Mouse (Mus musculus) thymus, postnatal 4 days (tissue): ENCODE measurements around the gene Kcnk5.

ENCODE experiments used
- DNase-seq: peaks from one replicate; pipeline ENCODE4 v3.0.0; 2021

Gene Kcnk5

DNA sequence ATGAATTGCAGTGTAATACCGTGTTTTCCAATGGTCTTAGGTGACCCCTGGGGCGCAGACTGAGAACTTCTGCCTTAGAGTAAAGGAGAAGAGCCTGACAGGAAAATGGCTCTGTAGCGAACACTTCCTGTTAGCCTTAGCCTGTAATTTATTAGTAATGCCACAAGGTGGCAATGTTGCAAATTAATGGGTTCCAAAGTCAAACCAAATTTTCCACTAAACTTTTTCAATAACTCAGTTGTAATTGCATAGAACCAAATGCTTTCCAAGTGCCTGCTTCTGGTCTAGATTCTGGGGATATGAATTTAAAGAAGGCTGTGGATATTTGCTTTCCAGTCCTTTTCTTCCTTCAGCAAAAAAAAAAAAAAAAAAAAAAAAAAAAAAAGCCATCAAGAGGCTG is 69.4 kb downstream of the Kcnk5 start:
- no peak for DNase-seq

DNA sequence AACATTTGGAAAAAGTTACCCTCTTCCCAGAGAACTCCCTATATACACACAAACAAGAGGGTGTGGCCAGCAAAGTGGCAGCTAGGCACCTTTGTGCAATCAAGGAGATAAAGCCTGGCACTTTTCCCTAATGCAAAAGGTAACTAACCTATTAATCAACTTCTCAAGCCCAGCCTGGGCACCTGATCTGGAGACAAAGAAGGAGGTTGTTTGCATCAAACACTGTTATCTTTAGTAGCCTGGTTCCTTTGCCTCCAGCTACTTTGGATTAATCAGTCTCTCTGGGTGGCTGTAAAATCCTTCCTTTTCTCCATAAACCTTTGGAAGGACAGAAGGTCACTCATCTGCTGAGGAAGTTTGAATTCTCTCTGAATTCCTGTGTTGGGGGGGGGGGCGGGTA is 70.7 kb downstream of the Kcnk5 start:
- no peak for DNase-seq

GRCm38 (mm10) chr14:20106271-20106670 is 75.3 kb downstream of the Kcnk5 start:
- DNase-seq = no peak

GRCm38 (mm10) chr14:20103207-20103606 is 78.4 kb downstream of the Kcnk5 start:
- no peak for DNase-seq

DNA sequence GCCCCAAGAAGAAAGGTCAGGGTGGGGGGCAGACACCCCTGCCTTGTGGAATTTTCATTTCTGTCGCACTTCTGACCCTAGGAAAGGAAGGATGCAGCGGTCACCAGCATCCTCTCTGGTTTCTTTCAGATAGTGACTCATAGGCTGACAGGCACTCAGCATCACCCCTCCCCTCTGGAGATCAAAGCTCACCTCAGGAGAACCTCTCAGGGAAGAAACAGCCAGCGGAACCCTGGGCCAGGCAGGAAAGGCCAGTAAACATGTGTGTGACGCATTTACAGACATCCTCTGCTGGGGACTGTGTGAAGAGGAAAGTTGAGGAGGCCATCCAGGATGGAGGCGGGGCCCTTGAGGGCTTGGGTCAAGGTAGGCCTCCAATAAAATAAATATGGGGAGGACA is 83.5 kb downstream of the Kcnk5 start:
- DNase-seq = no peak

- no peak for DNase-seq
Measured at GRCm38 (mm10) chr14:20094942-20095341, 86.7 kb downstream of the Kcnk5 start.

GRCm38 (mm10) chr14:20093493-20093892 is 88.1 kb downstream of the Kcnk5 start:
- DNase-seq = peak; percentile 64
